ENCODE assay signal across 8 mouse cellular contexts in genomic region chr9:116175488-116176115, GRCm38 (mm10). TPM values are rescaled to one million over a fixed set of nuclear protein-coding genes. Genes with fewer than 3 reads are reported as not detected.
DNase-seq lines count a peak whose midpoint lies in the region; ATAC-seq lines count a peak whose summit lies in the region.

No protein-coding gene starts in this region.

- peak overlapping the region; percentile 88 for H3K27ac ChIP-seq in heart, embryonic 11.5 days (ENCODE audit: low read depth, low read length)
- peak overlapping the region; percentile 98 for H3K27ac ChIP-seq in kidney, embryonic 15.5 days

- no peaks in the 10 kb centered on the region for H3K9me3 ChIP-seq in heart, embryonic 11.5 days (replicated peaks; ENCODE audit: control insufficient read depth, low read length)
- H3K9me3 ChIP-seq in kidney, embryonic 15.5 days (replicated peaks) = no peaks in the 10 kb centered on the region

- H3K4me3 ChIP-seq in heart, embryonic 11.5 days (ENCODE audit: low read depth, low read length) = peak overlapping the region; percentile 79
- H3K4me3 ChIP-seq in kidney, embryonic 15.5 days (replicated peaks) = peak overlapping the region; percentile 89

- WGBS in heart, embryonic 11.5 days (ENCODE audit: insufficient replicate concordance) = 10% methylated on average over 16 of the region's 16 CpGs
- 3% methylated on average over 16 of the region's 16 CpGs for WGBS in kidney, embryonic 15.5 days

- H3K36me3 ChIP-seq in heart, embryonic 11.5 days (ENCODE audit: control insufficient read depth, insufficient read depth, low read length) = no peaks in the 10 kb centered on the region
- H3K36me3 ChIP-seq in kidney, embryonic 15.5 days = no peaks in the 10 kb centered on the region

- no peaks in the 10 kb centered on the region for H3K27me3 ChIP-seq in heart, embryonic 11.5 days (ENCODE audit: control insufficient read depth, insufficient read depth, low read length)
- no peaks in the 10 kb centered on the region for H3K27me3 ChIP-seq in kidney, embryonic 15.5 days

- ATAC-seq in CD4-positive, CD25-positive, alpha-beta regulatory T cell, adult 4 months = peak; percentile 78
- ATAC-seq in heart, embryonic 11.5 days (replicated peaks; ENCODE audit: insufficient number of reproducible peaks, low FRiP score, low TSS enrichment) = no peak
- peak; percentile 72 for ATAC-seq in kidney, embryonic 15.5 days (replicated peaks; ENCODE audit: low FRiP score)

- peak; percentile 66 to 71 for DNase-seq in adrenal gland, postnatal 36 days
- DNase-seq in lung, postnatal 36 days = peak; percentile 84
- peak; percentile 58 to 72 for DNase-seq in spleen, postnatal 4 days (ENCODE audit: low spot score in 2 of 2)
- no peak for DNase-seq in cerebellum, adult 9-11 months
- no peak for DNase-seq in layer of hippocampus, postnatal 25 days (ENCODE audit: extremely low spot score in 1 of 2, low spot score in 1 of 2)

- H3K4me1 ChIP-seq in heart, embryonic 11.5 days (ENCODE audit: control insufficient read depth, insufficient read depth, low read length) = no peaks in the 10 kb centered on the region
- peaks cover 44% of the 10 kb centered on the region for H3K4me1 ChIP-seq in kidney, embryonic 15.5 days

- H3K4me2 ChIP-seq in heart, embryonic 11.5 days = peak overlapping the region; percentile 81
- H3K4me2 ChIP-seq in kidney, embryonic 15.5 days = peak overlapping the region; percentile 81

- peak overlapping the region; percentile 92 for H3K9ac ChIP-seq in heart, embryonic 11.5 days (ENCODE audit: low read depth, low read length)
- peak overlapping the region; percentile 96 for H3K9ac ChIP-seq in kidney, embryonic 15.5 days

RNA-seq across cellular contexts. Expression of gene Tgfbr2, which starts 0.4 kb away (rescaled TPM):
- polyA plus RNA-seq in CD4-positive, CD25-positive, alpha-beta regulatory T cell, adult 4 months (2017; shearing (Covaris generic)) = 10 to 100 TPM; 24.3 to 26.3 TPM
- 10 to 100 TPM; 67.1 to 92.3 TPM for total RNA-seq in adrenal gland, postnatal 36 days (2021)
- polyA plus RNA-seq in heart, embryonic 11.5 days (2014; fragmentation: Nextera tagmentation; extraction: Ambion mirVana) = 12.4 and 13.8 TPM in 2 replicates
- polyA plus RNA-seq in kidney, embryonic 15.5 days (2015; fragmentation: Nextera tagmentation; extraction: Ambion mirVana) = 30.8 and 31.5 TPM in 2 replicates
- 10 to 100 TPM; 10.4 to 12.2 TPM for total RNA-seq in layer of hippocampus, postnatal 25 days (2021)

Comparison
In these comparisons a context has a peak if more than half of its experiments do, and no peak if none do; other contexts are left out.
1. DNase-seq: peak in adrenal gland, postnatal 36 days (2 of 2), lung, postnatal 36 days (single experiment) and spleen, postnatal 4 days (2 of 2); none in cerebellum, adult 9-11 months (single experiment) and layer of hippocampus, postnatal 25 days (0 of 2).